In genomic region chr14:117681321-117681921, GRCm38 (mm10) we compare ENCODE assay signal across 9 mouse cellular contexts.
DNase-seq lines count a peak whose midpoint lies in the region; ATAC-seq and TF ChIP-seq lines count a peak whose summit lies in the region.
"Had no signal": no experiment of that assay in that cellular context is flagged by ENCODE, and none has a peak within 500 bp of the region (broad histone marks: within the 10 kb centered on the region; RNA-seq: fewer than 3 reads in every experiment).

No protein-coding gene starts in this region.

- peaks cover 1% of the 10 kb centered on the region for H3K4me1 ChIP-seq in heart, adult 2 months (ENCODE audit: control insufficient read depth, insufficient read depth, low read length)
- peaks cover 16% of the 10 kb centered on the region; the same call in 1 of the 2 replicates for H3K4me1 ChIP-seq in stomach, embryonic 14.5 days (ENCODE audit: control insufficient read depth, insufficient read depth, low read length)
- H3K4me1 ChIP-seq in stomach, postnatal 0 days (replicated peaks; ENCODE audit: control insufficient read depth, insufficient read depth): no peaks in the 10 kb centered on the region
- peaks cover 8% of the 10 kb centered on the region; the same call in 1 of the 2 replicates for H3K4me1 ChIP-seq in hindbrain, postnatal 0 days (ENCODE audit: insufficient read depth, low read length)
- H3K4me1 ChIP-seq in liver, embryonic 11.5 days (replicated peaks; ENCODE audit: control insufficient read depth, insufficient read depth, low read length): no peaks in the 10 kb centered on the region

- no peaks in the 10 kb centered on the region for H3K79me2 ChIP-seq in heart, adult 2 months (replicated peaks; ENCODE audit: control insufficient read depth, insufficient read depth, low read length)

- no peaks in the 10 kb centered on the region for H3K9me3 ChIP-seq in stomach, embryonic 14.5 days (ENCODE audit: control insufficient read depth, low read depth, low read length)
- no peaks in the 10 kb centered on the region for H3K9me3 ChIP-seq in stomach, postnatal 0 days (ENCODE audit: control insufficient read depth, low read length)
- no peaks in the 10 kb centered on the region for H3K9me3 ChIP-seq in hindbrain, postnatal 0 days (ENCODE audit: low read length)
- H3K9me3 ChIP-seq in liver, embryonic 11.5 days (ENCODE audit: control insufficient read depth, low read length): no peaks in the 10 kb centered on the region

- H3K36me3 ChIP-seq in heart, adult 2 months (ENCODE audit: control insufficient read depth, insufficient read depth, low read length): no peaks in the 10 kb centered on the region
- no peaks in the 10 kb centered on the region for H3K36me3 ChIP-seq in stomach, embryonic 14.5 days (ENCODE audit: control insufficient read depth, insufficient read depth, low read length)
- no peaks in the 10 kb centered on the region for H3K36me3 ChIP-seq in stomach, postnatal 0 days (ENCODE audit: control insufficient read depth, insufficient read depth, low read length)
- no peaks in the 10 kb centered on the region for H3K36me3 ChIP-seq in hindbrain, postnatal 0 days (ENCODE audit: insufficient read depth, low read length)
- no peaks in the 10 kb centered on the region for H3K36me3 ChIP-seq in liver, embryonic 11.5 days (ENCODE audit: control insufficient read depth, insufficient read depth, low read length)

- no peak overlapping the region for H3K4me2 ChIP-seq in stomach, embryonic 14.5 days (replicated peaks; ENCODE audit: low read depth, low read length)
- H3K4me2 ChIP-seq in stomach, postnatal 0 days (replicated peaks; ENCODE audit: low read depth): no peak overlapping the region
- no peak overlapping the region for H3K4me2 ChIP-seq in hindbrain, postnatal 0 days (ENCODE audit: low read depth, low read length)
- no peak overlapping the region for H3K4me2 ChIP-seq in liver, embryonic 11.5 days

- no peak for TF ChIP-seq EP300 in heart, adult 2 months (IDR thresholded peaks at IDR 0.05; ENCODE audit: insufficient read depth, low read depth, low read length)
- TF ChIP-seq EP300 in stomach, postnatal 0 days (optimal IDR thresholded peaks at IDR 0.05): no peak

- intact Hi-C loops in heart, adult 2 months (cut with DNase I): loop anchor here (5.0 kb wide), 1 partner anchor 256 kb away; no protein-coding TSS in a partner anchor

- peak; percentile 13 to 19 for DNase-seq in heart, adult 18-20 months
- DNase-seq in heart, adult 2 months: no peak
- no peak for DNase-seq in stomach, postnatal 0 days (ENCODE audit: low spot score)
- peak; percentile 75 for DNase-seq in hindbrain, postnatal 0 days (ENCODE audit: low spot score)
- DNase-seq in gastrocnemius, postnatal 4 days (ENCODE audit: low spot score in 2 of 2): no peak
- no peak for DNase-seq in liver, embryonic 11.5 days (ENCODE audit: low spot score)
- DNase-seq: cerebellum, adult 11-12 months had no signal

- TF ChIP-seq CTCF in heart, adult 2 months (IDR thresholded peaks at IDR 0.05): no peak
- no peak for TF ChIP-seq CTCF in stomach, postnatal 0 days (IDR thresholded peaks at IDR 0.05; ENCODE audit: low read depth)
- TF ChIP-seq CTCF in hindbrain, postnatal 0 days (IDR thresholded peaks at IDR 0.05; ENCODE audit: low read depth): no peak

- 45% methylated on average over 5 of the region's 5 CpGs for WGBS in heart, adult 2 months
- WGBS in stomach, embryonic 14.5 days: 21% methylated on average over 5 of the region's 5 CpGs
- 28% methylated on average over 5 of the region's 5 CpGs for WGBS in stomach, postnatal 0 days
- WGBS in hindbrain, postnatal 0 days: 41% methylated on average over 5 of the region's 5 CpGs
- 46% methylated on average over 5 of the region's 5 CpGs for WGBS in liver, embryonic 11.5 days

- no peak overlapping the region for H3K4me3 ChIP-seq in heart, adult 2 months
- H3K4me3 ChIP-seq in stomach, embryonic 14.5 days (ENCODE audit: low read depth, low read length): no peak overlapping the region
- no peak overlapping the region for H3K4me3 ChIP-seq in stomach, postnatal 0 days (ENCODE audit: low read depth, low read length)
- H3K4me3 ChIP-seq in hindbrain, postnatal 0 days (ENCODE audit: low read length): no peak overlapping the region
- H3K4me3 ChIP-seq in liver, embryonic 11.5 days (ENCODE audit: low read depth, low read length): no peak overlapping the region

- TF ChIP-seq POLR2A in heart, adult 2 months (IDR thresholded peaks at IDR 0.05; ENCODE audit: insufficient read depth, low read depth, low read length): no peak

- no peaks in the 10 kb centered on the region for H3K27me3 ChIP-seq in heart, adult 2 months (ENCODE audit: control insufficient read depth, insufficient read depth, low read length)
- H3K27me3 ChIP-seq in stomach, embryonic 14.5 days (ENCODE audit: control insufficient read depth, insufficient read depth, low read length): no peaks in the 10 kb centered on the region
- H3K27me3 ChIP-seq in stomach, postnatal 0 days (ENCODE audit: control insufficient read depth, insufficient read depth, low read length): no peaks in the 10 kb centered on the region
- H3K27me3 ChIP-seq in hindbrain, postnatal 0 days (ENCODE audit: insufficient read depth, low read length): no peaks in the 10 kb centered on the region
- no peaks in the 10 kb centered on the region for H3K27me3 ChIP-seq in liver, embryonic 11.5 days (replicated peaks; ENCODE audit: control insufficient read depth, insufficient read depth, low read length)

- no peak overlapping the region for H3K27ac ChIP-seq in heart, adult 2 months
- H3K27ac ChIP-seq in stomach, embryonic 14.5 days (ENCODE audit: low read length): peak overlapping the region; percentile 45; the same call in 1 of the 2 replicates
- no peak overlapping the region for H3K27ac ChIP-seq in stomach, postnatal 0 days (replicated peaks)
- H3K27ac ChIP-seq in hindbrain, postnatal 0 days: no peak overlapping the region
- H3K27ac ChIP-seq in liver, embryonic 11.5 days (ENCODE audit: low read depth, low read length): no peak overlapping the region

- peak; percentile 56; the same call in 1 of the 2 replicates for ATAC-seq in stomach, embryonic 14.5 days (ENCODE audit: insufficient number of reproducible peaks, insufficient read depth, low FRiP score, low read depth)
- ATAC-seq in stomach, postnatal 0 days (ENCODE audit: low FRiP score, low TSS enrichment): no peak; the same call in 1 of the 2 replicates
- peak; percentile 78 for ATAC-seq in hindbrain, postnatal 0 days
- ATAC-seq in liver, embryonic 11.5 days (replicated peaks; ENCODE audit: low FRiP score): no peak
- ATAC-seq in cerebellum, adult (ENCODE audit: insufficient number of reproducible peaks, low FRiP score, low TSS enrichment): no peak

- no peak overlapping the region for H3K9ac ChIP-seq in heart, adult 2 months (ENCODE audit: low read depth, low read length)
- H3K9ac ChIP-seq in stomach, embryonic 14.5 days (replicated peaks; ENCODE audit: low read depth, low read length): no peak overlapping the region
- no peak overlapping the region for H3K9ac ChIP-seq in stomach, postnatal 0 days (ENCODE audit: low read length)
- no peak overlapping the region for H3K9ac ChIP-seq in hindbrain, postnatal 0 days (replicated peaks; ENCODE audit: low read length)
- no peak overlapping the region for H3K9ac ChIP-seq in liver, embryonic 11.5 days (ENCODE audit: low read depth, low read length)

Comparison
In these comparisons a context has a peak if more than half of its experiments do, and no peak if none do; other contexts are left out.
1. DNase-seq: peak in heart, adult 18-20 months (2 of 2) and hindbrain, postnatal 0 days (single experiment); none in heart, adult 2 months (0 of 2), stomach, postnatal 0 days (single experiment), gastrocnemius, postnatal 4 days (0 of 2) and liver, embryonic 11.5 days (single experiment).
2. ATAC-seq: peak in stomach, embryonic 14.5 days (single experiment) and hindbrain, postnatal 0 days (single experiment); none in stomach, postnatal 0 days (single experiment), liver, embryonic 11.5 days (single experiment) and cerebellum, adult (single experiment).